Mouse (Mus musculus): ENCODE results near the gene Polr2g.

DNA sequence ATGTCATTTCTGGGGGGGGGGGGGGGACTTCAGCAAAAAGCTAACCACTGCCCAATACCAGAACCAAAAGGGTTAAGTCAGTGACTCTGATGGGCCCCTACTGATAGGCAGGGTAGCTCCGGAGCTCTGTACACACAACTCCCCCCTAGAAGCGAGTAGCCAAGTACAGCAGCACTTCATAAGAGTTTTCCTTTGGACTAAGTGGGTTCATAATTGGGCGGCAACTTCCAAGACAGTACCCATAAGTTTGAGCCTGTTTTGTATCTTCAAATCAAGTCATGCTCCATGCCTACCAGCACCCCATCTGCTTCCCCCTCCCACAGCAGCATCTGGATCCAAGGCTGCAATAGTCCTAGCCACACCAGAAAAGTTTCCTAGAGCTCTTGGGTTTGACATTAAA, 42.7 kb downstream of the Polr2g start:
- TF ChIP-seq CTCF (IDR thresholded peaks at IDR 0.05; ENCODE audit: low read depth, low read length) (no peak), POLR2A (IDR thresholded peaks at IDR 0.05; ENCODE audit: extremely low read depth, insufficient read depth, low read length) (no peak)
